Comparison of ENCODE assay signal across 10 mouse cellular contexts in genomic region chr2:170406438-170406837, GRCm38 (mm10). TPM values are rescaled to one million over a fixed set of nuclear protein-coding genes. Genes with fewer than 3 reads are reported as not detected.
DNase-seq lines count a peak whose midpoint lies in the region; ATAC-seq and TF ChIP-seq lines count a peak whose summit lies in the region.
"Had no signal": no experiment of that assay in that cellular context is flagged by ENCODE, and none has a peak within 500 bp of the region (broad histone marks: within the 10 kb centered on the region; RNA-seq: fewer than 3 reads in every experiment).

No protein-coding gene starts in this region.

- no peak for ATAC-seq in hindbrain, embryonic 11.5 days (ENCODE audit: low FRiP score)
- peak; percentile 49 for ATAC-seq in forebrain, postnatal 0 days

- H3K36me3 ChIP-seq in hindbrain, embryonic 10.5 days, result no peaks in the 10 kb centered on the region
- no peaks in the 10 kb centered on the region for H3K36me3 ChIP-seq in hindbrain, embryonic 11.5 days (ENCODE audit: control insufficient read depth, insufficient read depth, low read length)
- H3K36me3 ChIP-seq in forebrain, postnatal 0 days (ENCODE audit: insufficient read depth), result no peaks in the 10 kb centered on the region

- DNase-seq in hindbrain, embryonic 10.5 days (ENCODE audit: low spot score), result no peak
- DNase-seq in hindbrain, embryonic 11.5 days (ENCODE audit: low spot score), result no peak
- DNase-seq in forebrain, postnatal 0 days, result no peak
- peak in 1 of 2 experiments; percentile 24 for DNase-seq in left cerebral cortex, adult 2 months (ENCODE audit: extremely low spot score in 1 of 2, low spot score in 2 of 2)
- DNase-seq in right cerebral cortex, postnatal 10 days (ENCODE audit: low spot score in 2 of 2), result peak; percentile 62 to 63
- DNase-seq in urinary bladder, adult 2 months (ENCODE audit: low spot score), result no peak
- DNase-seq in lung, postnatal 14 days, result no peak
- DNase-seq in lung, postnatal 25 days (ENCODE audit: low spot score), result no peak
- DNase-seq: gastrocnemius, postnatal 36 days had no signal

- H3K27me3 ChIP-seq in hindbrain, embryonic 10.5 days (ENCODE audit: insufficient read depth, poor library complexity, severe bottlenecking), result peaks cover 26% of the 10 kb centered on the region
- peaks cover 3% of the 10 kb centered on the region; the same call in 1 of the 2 replicates for H3K27me3 ChIP-seq in hindbrain, embryonic 11.5 days (ENCODE audit: control insufficient read depth, insufficient read depth, low read length)
- H3K27me3 ChIP-seq in forebrain, postnatal 0 days (ENCODE audit: insufficient read depth, low read length), result no peaks in the 10 kb centered on the region; the same call in 1 of the 2 replicates

- H3K4me3 ChIP-seq in hindbrain, embryonic 10.5 days, result no peak overlapping the region
- no peak overlapping the region for H3K4me3 ChIP-seq in hindbrain, embryonic 11.5 days (ENCODE audit: low read depth, low read length)
- no peak overlapping the region for H3K4me3 ChIP-seq in forebrain, postnatal 0 days (ENCODE audit: low read depth, low read length)
- peak overlapping the region; percentile 17 for H3K4me3 ChIP-seq in left cerebral cortex, adult 2 months

- TF ChIP-seq CTCF in forebrain, postnatal 0 days (IDR thresholded peaks at IDR 0.05; ENCODE audit: low read depth), result no peak
- TF ChIP-seq CTCF in left cerebral cortex, adult 2 months (IDR thresholded peaks at IDR 0.05), result no peak

- intact Hi-C loops in left cerebral cortex, adult 2 months (cut with DNase I), result no loop called here

- no peak overlapping the region for H3K4me2 ChIP-seq in hindbrain, embryonic 11.5 days (replicated peaks; ENCODE audit: low read depth, low read length)
- no peak overlapping the region for H3K4me2 ChIP-seq in forebrain, postnatal 0 days (ENCODE audit: low read depth)

- H3K4me1 ChIP-seq in hindbrain, embryonic 10.5 days (replicated peaks), result peaks cover 51% of the 10 kb centered on the region
- no peaks in the 10 kb centered on the region for H3K4me1 ChIP-seq in hindbrain, embryonic 11.5 days (replicated peaks; ENCODE audit: control insufficient read depth, insufficient read depth, low read length)
- no peaks in the 10 kb centered on the region; the same call in 1 of the 2 replicates for H3K4me1 ChIP-seq in forebrain, postnatal 0 days (ENCODE audit: insufficient read depth)

- H3K9ac ChIP-seq in hindbrain, embryonic 11.5 days (ENCODE audit: low read depth, low read length), result no peak overlapping the region
- no peak overlapping the region for H3K9ac ChIP-seq in forebrain, postnatal 0 days

- no peaks in the 10 kb centered on the region for H3K9me3 ChIP-seq in hindbrain, embryonic 10.5 days
- no peaks in the 10 kb centered on the region for H3K9me3 ChIP-seq in hindbrain, embryonic 11.5 days (ENCODE audit: control insufficient read depth, low read length)
- H3K9me3 ChIP-seq in forebrain, postnatal 0 days (ENCODE audit: low read length), result no peaks in the 10 kb centered on the region

- peak overlapping the region; percentile 69 for H3K27ac ChIP-seq in hindbrain, embryonic 10.5 days
- no peak overlapping the region for H3K27ac ChIP-seq in hindbrain, embryonic 11.5 days (ENCODE audit: low read depth, low read length)
- no peak overlapping the region for H3K27ac ChIP-seq in forebrain, postnatal 0 days (ENCODE audit: low read depth, low read length)
- peak overlapping the region; percentile 67 for H3K27ac ChIP-seq in left cerebral cortex, adult 2 months

- 65% methylated on average over 14 of the region's 14 CpGs for WGBS in hindbrain, embryonic 10.5 days
- 57% methylated on average over 14 of the region's 14 CpGs for WGBS in hindbrain, embryonic 11.5 days
- WGBS in forebrain, postnatal 0 days, result 31% methylated on average over 14 of the region's 14 CpGs

RNA-seq across cellular contexts. Expression of gene Bcas1, which starts 21.2 kb away (rescaled TPM):
- polyA plus RNA-seq in hindbrain, embryonic 10.5 days (2016; fragmentation: Nextera tagmentation; extraction: Ambion mirVana), result 1.1 and 2.2 TPM in 2 replicates
- 1.8 and 1.9 TPM in 2 replicates for polyA plus RNA-seq in hindbrain, embryonic 11.5 days (2014; fragmentation: Nextera tagmentation; extraction: Ambion mirVana)
- total RNA-seq in forebrain, postnatal 0 days (2014; rRNA removed), result 3.5 and 5.2 TPM in 2 replicates
- 4.0 and 4.2 TPM in 2 replicates for polyA plus RNA-seq in forebrain, postnatal 0 days (2015; fragmentation: Nextera tagmentation; extraction: Ambion mirVana)
- 10 to 100 TPM; 40.3 to 46.1 TPM for total RNA-seq in left cerebral cortex, adult 2 months (2021)
- 6.9 and 7.5 TPM in 2 replicates for polyA plus RNA-seq in urinary bladder, adult 2 months (2012; rRNA removed)
- total RNA-seq: megakaryocyte-erythroid progenitor cell, adult 5-6 weeks had no signal

Comparison
In these comparisons a context has a peak if more than half of its experiments do, and no peak if none do; other contexts are left out.
1. H3K27ac ChIP-seq: peak in hindbrain, embryonic 10.5 days (single experiment) and left cerebral cortex, adult 2 months (single experiment); none in hindbrain, embryonic 11.5 days (single experiment) and forebrain, postnatal 0 days (single experiment).
2. DNase-seq: peak in right cerebral cortex, postnatal 10 days (2 of 2); none in hindbrain, embryonic 10.5 days (single experiment), hindbrain, embryonic 11.5 days (single experiment), forebrain, postnatal 0 days (single experiment), urinary bladder, adult 2 months (single experiment), lung, postnatal 14 days (single experiment) and lung, postnatal 25 days (single experiment).